Mouse (Mus musculus) MEL (cell line): ENCODE data around the gene Tgif1. TPM values are rescaled to one million over a fixed set of nuclear protein-coding genes. Genes with fewer than 3 reads are reported as not detected.

Experiments
- DNase-seq: peaks from one replicate; pipeline ENCODE4 v3.0.0; 2011; ENCODE audit warnings: low read depth, low spot score
- H3K27ac ChIP-seq: 2 replicates; pipeline ENCODE4 v1.5.1; 2012; ENCODE audit warnings: low read depth, mild to moderate bottlenecking, control low read depth, low read length, moderate library complexity; ENCODE audit not compliant: control insufficient read depth
- H3K27me3 ChIP-seq, 2 experiments: fragments of 150-350 bp in 1 of 2; sonication (generic) in 1 of 2; 2 replicates each; pipeline ENCODE4 v1.6.1; 2012; ENCODE audit warnings: low read length in 2 of 2, mild to moderate bottlenecking in 2 of 2, improper control_type of control experiment in 1 of 2, moderate library complexity in 1 of 2; ENCODE audit not compliant: insufficient read depth in 2 of 2, control insufficient read depth in 1 of 2
- H3K36me3 ChIP-seq, 2 experiments: 2 replicates each; pipeline ENCODE4 v1.6.1; 2012 to 2014; ENCODE audit warnings: low read length in 2 of 2, improper control_type of control experiment in 1 of 2, inconsistent platforms in 1 of 2, mild to moderate bottlenecking in 1 of 2; ENCODE audit not compliant: insufficient read depth in 2 of 2, control insufficient read depth in 1 of 2
- H3K4me1 ChIP-seq, 2 experiments: fragments of 150-350 bp in 1 of 2; sonication (generic) in 1 of 2; 2 replicates each; pipeline ENCODE4 v1.6.1; 2012; ENCODE audit warnings: low read length in 2 of 2, improper control_type of control experiment in 1 of 2, mild to moderate bottlenecking in 1 of 2; ENCODE audit not compliant: insufficient read depth in 2 of 2, control insufficient read depth in 1 of 2
- H3K4me3 ChIP-seq, 2 experiments: fragments of 150-350 bp in 1 of 2; sonication (generic) in 1 of 2; 2 replicates each; pipeline ENCODE4 v1.5.1; 2012; ENCODE audit warnings: low read depth in 2 of 2, low read length in 2 of 2, mild to moderate bottlenecking in 2 of 2, moderate library complexity in 2 of 2, control low read depth in 1 of 2, improper control_type of control experiment in 1 of 2; ENCODE audit not compliant: control insufficient read depth in 1 of 2, insufficient read depth in 1 of 2
- H3K79me2 ChIP-seq: 2 replicates; pipeline ENCODE4 v1.6.1; 2012; ENCODE audit warnings: mild to moderate bottlenecking, low read length, moderate library complexity; ENCODE audit not compliant: control insufficient read depth, poor library complexity, insufficient read depth
- H3K9ac ChIP-seq: 2 replicates; pipeline ENCODE4 v1.6.1; 2012; ENCODE audit warnings: low read depth, mild to moderate bottlenecking, control low read depth, low read length, moderate library complexity; ENCODE audit not compliant: control insufficient read depth, poor library complexity, severe bottlenecking
- H3K9me3 ChIP-seq: fragments of 150-350 bp; sonication (generic); replicated peaks from 2 replicates; pipeline ENCODE4 v1.6.1; 2012; ENCODE audit warnings: mild to moderate bottlenecking, low read length, improper control_type of control experiment, moderate library complexity; ENCODE audit not compliant: insufficient read depth
- BHLHE40 ChIP-seq: IDR thresholded peaks from 2 replicates; pipeline ENCODE4 v1.6.1; 2012; ENCODE audit warnings: low read depth, mild to moderate bottlenecking, inconsistent platforms, low read length, improper control_type of control experiment, borderline replicate concordance
- CHD2 ChIP-seq: IDR thresholded peaks from 2 replicates; pipeline ENCODE4 v1.6.1; 2011; ENCODE audit warnings: low read length, improper control_type of control experiment
- CTCF ChIP-seq, 3 experiments: IDR thresholded peaks in 2 of 3; conservative IDR thresholded peaks in 1 of 3; 2 replicates each; pipeline ENCODE4 v1.5.1; 2011 to 2012; ENCODE audit warnings: low read length in 3 of 3, low read depth in 2 of 3, mild to moderate bottlenecking in 2 of 3, improper control_type of control experiment in 1 of 3, inconsistent platforms in 1 of 3, mixed read lengths in 1 of 3, moderate library complexity in 1 of 3; ENCODE audit not compliant: control insufficient read depth in 1 of 3, insufficient read depth in 1 of 3, poor library complexity in 1 of 3, severe bottlenecking in 1 of 3
- E2F4 ChIP-seq: IDR thresholded peaks from 2 replicates; pipeline ENCODE4 v1.6.1; 2011; ENCODE audit warnings: low read depth, low read length, improper control_type of control experiment, borderline replicate concordance
- ELF1 ChIP-seq: IDR thresholded peaks from 2 replicates; pipeline ENCODE4 v1.6.1; 2014; ENCODE audit warnings: low read depth, mild to moderate bottlenecking, inconsistent platforms, low read length, improper control_type of control experiment, moderate library complexity
- EP300 ChIP-seq, 2 experiments: IDR thresholded peaks; 2 replicates each; pipeline ENCODE4 v1.6.1; 2011; ENCODE audit warnings: improper control_type of control experiment in 2 of 2, low read length in 2 of 2, low read depth in 1 of 2, mild to moderate bottlenecking in 1 of 2
- GABPA ChIP-seq: IDR thresholded peaks from 2 replicates; pipeline ENCODE4 v1.6.1; 2012; ENCODE audit warnings: low read depth, mild to moderate bottlenecking, inconsistent platforms, low read length, improper control_type of control experiment, moderate library complexity
- HCFC1 ChIP-seq: IDR thresholded peaks from 2 replicates; pipeline ENCODE4 v1.6.1; 2012; ENCODE audit warnings: low read depth, mild to moderate bottlenecking, inconsistent platforms, low read length, improper control_type of control experiment, moderate library complexity
- MAFK ChIP-seq: IDR thresholded peaks from 2 replicates; pipeline ENCODE4 v1.6.1; 2011; ENCODE audit warnings: low read depth, mild to moderate bottlenecking, low read length, improper control_type of control experiment, borderline replicate concordance
- MAX ChIP-seq: IDR thresholded peaks from 2 replicates; pipeline ENCODE4 v1.6.1; 2011; ENCODE audit warnings: low read length, improper control_type of control experiment
- MEF2A ChIP-seq: IDR thresholded peaks from 2 replicates; pipeline ENCODE4 v1.6.1; 2014; ENCODE audit warnings: low read depth, mild to moderate bottlenecking, inconsistent platforms, low read length, improper control_type of control experiment; ENCODE audit not compliant: poor library complexity, insufficient replicate concordance, severe bottlenecking; ENCODE audit errors: extremely low read depth
- MXI1 ChIP-seq: IDR thresholded peaks from 2 replicates; pipeline ENCODE4 v1.6.1; 2011; ENCODE audit warnings: mild to moderate bottlenecking, low read depth, low read length, improper control_type of control experiment
- MYC ChIP-seq: IDR thresholded peaks from 2 replicates; pipeline ENCODE4 v1.6.1; 2011; ENCODE audit warnings: low read depth, mild to moderate bottlenecking, low read length, improper control_type of control experiment, moderate library complexity
- NELFE ChIP-seq: IDR thresholded peaks from 2 replicates; pipeline ENCODE4 v1.6.1; 2011; ENCODE audit warnings: low read depth, low read length, improper control_type of control experiment
- NRF1 ChIP-seq: IDR thresholded peaks from 2 replicates; pipeline ENCODE4 v1.6.1; 2014; ENCODE audit warnings: low read depth, mild to moderate bottlenecking, inconsistent platforms, low read length, improper control_type of control experiment, moderate library complexity; ENCODE audit not compliant: poor library complexity, insufficient read depth, severe bottlenecking
- POLR2A ChIP-seq, 2 experiments: IDR thresholded peaks; 2 replicates each; pipeline ENCODE4 v1.6.1; 2011 to 2012; ENCODE audit warnings: low read length in 2 of 2, mild to moderate bottlenecking in 2 of 2, control low read depth in 1 of 2, improper control_type of control experiment in 1 of 2, low read depth in 1 of 2, moderate library complexity in 1 of 2; ENCODE audit not compliant: control insufficient read depth in 1 of 2, insufficient read depth in 1 of 2, poor library complexity in 1 of 2
- POLR2AphosphoS2 ChIP-seq: IDR thresholded peaks from 2 replicates; pipeline ENCODE4 v1.6.1; 2011; ENCODE audit warnings: low read length, improper control_type of control experiment
- POLR2AphosphoS5 ChIP-seq: IDR thresholded peaks from 2 replicates; pipeline ENCODE4 v1.6.1; 2012; ENCODE audit warnings: low read depth, borderline replicate concordance, mild to moderate bottlenecking, inconsistent platforms, low read length, moderate library complexity, mixed read lengths
- RCOR1 ChIP-seq: IDR thresholded peaks from 2 replicates; pipeline ENCODE4 v1.6.1; 2012; ENCODE audit warnings: low read depth, mild to moderate bottlenecking, inconsistent platforms, low read length, improper control_type of control experiment
- SIN3A ChIP-seq: IDR thresholded peaks from 2 replicates; pipeline ENCODE4 v1.6.1; 2012; ENCODE audit warnings: low read length, improper control_type of control experiment, inconsistent platforms
- SMC3 ChIP-seq: IDR thresholded peaks from 2 replicates; pipeline ENCODE4 v1.6.1; 2011; ENCODE audit warnings: low read depth, low read length, improper control_type of control experiment
- TAL1 ChIP-seq: IDR thresholded peaks from 2 replicates; pipeline ENCODE4 v1.6.1; 2012; ENCODE audit warnings: mild to moderate bottlenecking, inconsistent platforms, low read length, moderate library complexity, mixed read lengths
- TCF12 ChIP-seq: IDR thresholded peaks from 2 replicates; pipeline ENCODE4 v1.6.1; 2014; ENCODE audit warnings: low read depth, mild to moderate bottlenecking, inconsistent platforms, low read length, improper control_type of control experiment, moderate library complexity
- UBTF ChIP-seq: IDR thresholded peaks from 2 replicates; pipeline ENCODE4 v1.6.1; 2012; ENCODE audit warnings: low read depth, mild to moderate bottlenecking, inconsistent platforms, low read length, improper control_type of control experiment, moderate library complexity, borderline replicate concordance; ENCODE audit not compliant: insufficient read depth
- USF1 ChIP-seq: IDR thresholded peaks from 2 replicates; pipeline ENCODE4 v1.6.1; 2014; ENCODE audit warnings: low read depth, mild to moderate bottlenecking, inconsistent platforms, low read length, improper control_type of control experiment, moderate library complexity
- USF2 ChIP-seq, 2 experiments: IDR thresholded peaks; 2 replicates each; pipeline ENCODE4 v1.6.1; 2011 to 2012; ENCODE audit warnings: improper control_type of control experiment in 2 of 2, low read length in 2 of 2, borderline replicate concordance in 1 of 2, inconsistent platforms in 1 of 2, low read depth in 1 of 2, mild to moderate bottlenecking in 1 of 2; ENCODE audit not compliant: insufficient read depth in 1 of 2
- ZKSCAN1 ChIP-seq: IDR thresholded peaks from 2 replicates; pipeline ENCODE4 v1.6.1; 2012; ENCODE audit warnings: low read depth, mild to moderate bottlenecking, inconsistent platforms, low read length, improper control_type of control experiment, moderate library complexity
- ZMIZ1 ChIP-seq: IDR thresholded peaks from 2 replicates; pipeline ENCODE4 v1.6.1; 2012; ENCODE audit warnings: low read depth, mild to moderate bottlenecking, inconsistent platforms, low read length, improper control_type of control experiment, moderate library complexity
- ZNF384 ChIP-seq: IDR thresholded peaks from 2 replicates; pipeline ENCODE4 v1.6.1; 2012; ENCODE audit warnings: low read depth, mild to moderate bottlenecking, inconsistent platforms, low read length, improper control_type of control experiment
- polyA plus RNA-seq, 2 experiments: library from polyadenylated mRNA; stranded (reverse) in 1 of 2; unstranded in 1 of 2; fragments of >175 nt in 1 of 2; fragments of >200 nt in 1 of 2; gene quantifications; 2 replicates each; pipeline versions ENCODE4 v1.2.1 to v1.2.4; 2012; ENCODE audit warnings: low replicate concordance in 2 of 2, low read depth in 1 of 2; ENCODE audit not compliant: insufficient read length in 2 of 2, insufficient read depth in 1 of 2, missing spikeins in 1 of 2
- total RNA-seq: library from RNA; depleted of rRNA; stranded (reverse); fragments of 300-350 nt; gene quantifications from 2 replicates; pipeline ENCODE4 v1.2.3, GENCODE M21; 2012

Gene Tgif1
- total and polyA plus RNA-seq, 3 experiments, result 9.1 to 29.5 TPM; not detected in 1

DNA sequence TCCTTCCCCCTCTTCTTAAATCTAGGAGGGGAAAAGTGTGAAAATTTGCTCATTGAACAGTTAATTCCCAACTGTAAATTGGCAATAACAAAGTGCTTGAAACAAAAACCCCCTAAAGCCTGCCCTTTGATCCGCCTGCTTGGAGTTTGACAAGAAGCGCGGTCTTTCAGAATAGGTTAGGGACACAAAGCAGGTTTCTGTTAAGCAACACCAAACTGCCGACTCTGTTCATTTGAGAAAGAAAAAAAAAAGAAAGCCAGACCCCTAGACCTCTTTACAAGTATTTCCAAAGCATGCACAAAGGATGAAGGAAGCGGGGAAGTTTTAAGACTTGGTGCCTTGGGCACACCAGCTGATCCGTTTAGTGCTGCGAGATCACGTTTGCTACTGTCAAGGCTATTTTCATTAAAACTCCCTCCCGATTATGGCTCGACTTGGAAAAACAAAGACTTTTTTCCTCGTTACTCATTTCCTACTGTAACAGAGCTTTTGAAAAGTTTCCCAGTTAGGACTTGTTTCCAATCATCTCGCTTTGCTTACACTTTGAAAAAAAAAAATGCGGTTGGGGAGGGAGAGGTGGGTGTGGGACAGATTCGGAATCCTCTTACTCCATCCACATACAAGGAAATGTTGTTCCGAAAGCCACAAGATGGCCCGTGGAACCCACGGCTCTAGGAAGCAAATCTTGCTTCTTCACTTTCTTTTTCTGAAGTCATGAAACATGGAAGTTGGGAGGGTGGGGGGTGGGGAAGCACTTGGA lies 5.4 kb downstream of the Tgif1 start:
- peak; percentile 44 for DNase-seq
- H3K27ac ChIP-seq, result peak overlapping the region; percentile 47; the same call in 1 of the 2 replicates

DNA sequence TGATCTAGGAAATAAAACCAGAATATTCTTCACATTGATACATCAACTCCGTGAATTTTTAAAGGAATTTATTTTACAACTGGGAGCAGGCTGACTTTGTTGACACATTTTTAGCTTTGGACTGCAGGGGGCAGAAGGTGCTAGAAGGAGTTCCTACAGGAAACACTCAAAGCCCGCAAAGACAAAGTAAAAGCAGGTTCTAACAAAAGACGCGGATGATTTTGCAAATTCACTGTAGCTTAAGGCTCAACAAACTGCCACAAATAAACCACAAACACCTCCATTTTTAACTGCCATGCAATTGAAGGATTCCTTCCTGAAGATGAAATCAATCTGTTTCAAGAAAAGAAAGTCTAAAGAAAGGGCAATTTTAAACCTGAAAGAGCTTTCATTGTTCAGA lies 6.3 kb downstream of the Tgif1 start:
- H3K36me3 ChIP-seq, result peaks cover 16 to 22% of the 10 kb centered on the region in 2 experiments
- no peaks in the 10 kb centered on the region for H3K9me3 ChIP-seq
- no peaks in the 10 kb centered on the region for H3K27me3 ChIP-seq
- peaks cover 46% of the 10 kb centered on the region for H3K79me2 ChIP-seq
- H3K27ac ChIP-seq, result peak overlapping the region; percentile 37; the same call in 1 of the 2 replicates
- H3K4me1 ChIP-seq, result peaks cover 12 to 19% of the 10 kb centered on the region in 2 experiments; a peak in 3 of 4 replicates
- peak overlapping the region; percentile 47 for H3K9ac ChIP-seq
- peak; percentile 91 for DNase-seq
- H3K4me3 ChIP-seq, result peak overlapping the region in 1 of 2 experiments; percentile 99; a peak in 2 of 4 replicates
- TF ChIP-seq SIN3A (peak; percentile 66), SMC3 (peak; percentile 62), MEF2A (no peak), NRF1 (no peak), GABPA (no peak), USF1 (no peak), TAL1 (no peak), ZMIZ1 (no peak), POLR2A (IDR thresholded peaks at IDR 0.05; ENCODE audit: control insufficient read depth in 1 of 2, insufficient read depth in 1 of 2, low read depth in 1 of 2, low read length in 2 of 2, poor library complexity in 1 of 2) (no peak), USF2 (IDR thresholded peaks at IDR 0.05; ENCODE audit: borderline replicate concordance in 1 of 2, insufficient read depth in 1 of 2, low read depth in 1 of 2, low read length in 2 of 2) (no peak), BHLHE40 (no peak), NELFE (no peak), MYC (no peak; the same call in 1 of the 2 replicates), TCF12 (no peak), POLR2AphosphoS5 (no peak), ZKSCAN1 (no peak), E2F4 (no peak), HCFC1 (no peak), ELF1 (no peak), MAFK (no peak), CTCF (IDR thresholded peaks at IDR 0.05 in 2 of 3, conservative IDR thresholded peaks at IDR 0.05 in 1 of 3; ENCODE audit: control insufficient read depth in 1 of 3, insufficient read depth in 1 of 3, low read depth in 2 of 3, low read length in 3 of 3, poor library complexity in 1 of 3, severe bottlenecking in 1 of 3) (peak; percentile 35 to 76 (median 45)), CHD2 (no peak), MAX (no peak), ZNF384 (no peak), POLR2AphosphoS2 (no peak)

More for the DNA sequence above, 5.4 kb downstream of the Tgif1 start:
- TF ChIP-seq EP300 (IDR thresholded peaks at IDR 0.05; ENCODE audit: low read depth in 1 of 2, low read length in 2 of 2) (0 out of 4 replicates have a peak, but pooled peaks of 1 of the 2 experiments have one; percentile 18), SIN3A (0 out of 2 replicates have a peak, but pooled peaks have one; percentile 67), BHLHE40 (0 out of 2 replicates have a peak, but pooled peaks have one; percentile 12), RCOR1 (0 out of 2 replicates have a peak, but pooled peaks have one; percentile 15), MXI1 (peak; percentile 75), MYC (no peak), UBTF (no peak), MAX (0 out of 2 replicates have a peak, but pooled peaks have one; percentile 13), GABPA (no peak), ZNF384 (peak; percentile 35)
- no peaks in the 10 kb centered on the region for H3K27me3 ChIP-seq
- H3K4me3 ChIP-seq, result peak overlapping the region; percentile 79 to 99
- no peaks in the 10 kb centered on the region for H3K9me3 ChIP-seq
- H3K9ac ChIP-seq, result peak overlapping the region; percentile 94
- H3K36me3 ChIP-seq, result peaks cover 15 to 22% of the 10 kb centered on the region in 2 experiments
- H3K4me1 ChIP-seq, result peaks cover 12 to 19% of the 10 kb centered on the region in 2 experiments; a peak in 3 of 4 replicates
- peaks cover 52% of the 10 kb centered on the region for H3K79me2 ChIP-seq
